Mouse (Mus musculus) kidney, postnatal 0 days (tissue): ENCODE results near the gene Gse1. TPM values are rescaled to one million over a fixed set of nuclear protein-coding genes. Genes with fewer than 3 reads are reported as not detected.

ENCODE experiments used
- ATAC-seq: fragments of 200-750 bp; cut with Nextera tagmentation; replicated peaks from 2 replicates; pipeline ENCODE4 v1.8.0; 2017; ENCODE audit warnings: low read depth, moderate number of reproducible peaks, moderate TSS enrichment, moderate library complexity; ENCODE audit not compliant: low FRiP score
- DNase-seq: peaks from one replicate; pipeline ENCODE4 v3.0.0-alpha.2; 2016; ENCODE audit warnings: low spot score
- H3K27ac ChIP-seq: fragments of 300-500 bp; sonication (generic); 2 replicates; pipeline ENCODE4 v1.5.1; 2014; ENCODE audit warnings: mild to moderate bottlenecking
- H3K27me3 ChIP-seq: fragments of 300-500 bp; sonication (generic); 2 replicates; pipeline ENCODE4 v1.6.1; 2014; ENCODE audit warnings: low read length, mixed read lengths; ENCODE audit not compliant: insufficient read depth
- H3K36me3 ChIP-seq: fragments of 300-500 bp; sonication (generic); 2 replicates; pipeline ENCODE4 v1.6.1; 2014; ENCODE audit warnings: low read length, mixed read lengths; ENCODE audit not compliant: insufficient read depth
- H3K4me1 ChIP-seq: fragments of 300-500 bp; sonication (generic); replicated peaks from 2 replicates; pipeline ENCODE4 v1.6.1; 2014; ENCODE audit warnings: antibody characterized with exemption, low read length, mixed read lengths; ENCODE audit not compliant: insufficient read depth
- H3K4me2 ChIP-seq: fragments of 300-500 bp; sonication (generic); 2 replicates; pipeline ENCODE4 v1.6.1; 2014; ENCODE audit warnings: mild to moderate bottlenecking, low read length, moderate library complexity, mixed read lengths
- H3K4me3 ChIP-seq: fragments of 300-500 bp; sonication (generic); replicated peaks from 2 replicates; pipeline ENCODE4 v1.5.1; 2014; ENCODE audit warnings: low read depth, low read length
- H3K9ac ChIP-seq: fragments of 300-500 bp; sonication (generic); 2 replicates; pipeline ENCODE4 v1.6.1; 2014; ENCODE audit warnings: low read depth, low read length
- H3K9me3 ChIP-seq: fragments of 300-500 bp; sonication (generic); replicated peaks from 2 replicates; pipeline ENCODE4 v1.6.1; 2016; ENCODE audit warnings: low read length, inconsistent platforms, mixed read lengths
- CTCF ChIP-seq: IDR thresholded peaks from 2 replicates; pipeline ENCODE4 v1.5.1; 2016; ENCODE audit warnings: antibody characterized with exemption, low read depth, mild to moderate bottlenecking, moderate library complexity
- WGBS: fragments of 180-500 bp; shearing (Covaris S2); extraction: QIAGEN DNeasy Blood & Tissue Kit; methylation state at CpG from one replicate; pipeline ENCODE4 v1.1.7; 2014; 5-methylcytosine and 5-hydroxymethylcytosine counted together
- polyA plus RNA-seq: library from polyadenylated mRNA; unstranded; fragments of >200 nt; fragmentation: Nextera tagmentation; extraction: Ambion mirVana; gene quantifications from 2 replicates; pipeline ENCODE4 v1.2.1, GENCODE M21; 2015

Gse1 gene
- polyA plus RNA-seq, 1 experiment from 2014 or later: 8.4 TPM

DNA sequence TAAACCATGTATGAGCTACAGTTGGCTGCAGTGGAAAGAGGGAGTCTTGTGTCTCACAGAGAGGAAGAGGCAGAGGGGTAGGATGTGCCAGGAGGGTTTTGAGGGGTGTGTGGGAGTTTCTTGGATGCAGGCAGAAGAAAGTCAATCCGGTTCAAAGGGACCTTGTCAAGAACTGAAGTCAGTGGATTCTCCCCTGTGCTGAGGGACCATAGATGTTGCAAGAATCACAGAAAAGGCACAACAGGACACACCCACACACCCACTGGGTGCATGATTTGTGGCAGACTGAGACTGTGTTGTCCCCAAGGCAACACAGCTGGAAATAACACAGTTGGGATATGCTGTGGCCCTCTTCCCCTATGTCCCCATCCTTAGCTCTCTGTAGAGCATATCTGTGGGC lies 209.0 kb downstream of the Gse1 start:
- Histone ChIP-seq H3K27me3 (no peaks in the 10 kb centered on the region), H3K4me1 (peaks cover 40% of the 10 kb centered on the region), H3K9me3 (no peaks in the 10 kb centered on the region), H3K4me2 (no peak overlapping the region), H3K9ac (0 out of 2 replicates have a peak overlapping the region, but pooled peaks have one; percentile 4), H3K4me3 (no peak overlapping the region), H3K36me3 (no peaks in the 10 kb centered on the region), H3K27ac (no peak overlapping the region)
- 43% methylated on average over 1 of the region's 1 CpGs for WGBS
- ATAC-seq (no peak), DNase-seq (no peak)
- no peak for TF ChIP-seq CTCF

DNA sequence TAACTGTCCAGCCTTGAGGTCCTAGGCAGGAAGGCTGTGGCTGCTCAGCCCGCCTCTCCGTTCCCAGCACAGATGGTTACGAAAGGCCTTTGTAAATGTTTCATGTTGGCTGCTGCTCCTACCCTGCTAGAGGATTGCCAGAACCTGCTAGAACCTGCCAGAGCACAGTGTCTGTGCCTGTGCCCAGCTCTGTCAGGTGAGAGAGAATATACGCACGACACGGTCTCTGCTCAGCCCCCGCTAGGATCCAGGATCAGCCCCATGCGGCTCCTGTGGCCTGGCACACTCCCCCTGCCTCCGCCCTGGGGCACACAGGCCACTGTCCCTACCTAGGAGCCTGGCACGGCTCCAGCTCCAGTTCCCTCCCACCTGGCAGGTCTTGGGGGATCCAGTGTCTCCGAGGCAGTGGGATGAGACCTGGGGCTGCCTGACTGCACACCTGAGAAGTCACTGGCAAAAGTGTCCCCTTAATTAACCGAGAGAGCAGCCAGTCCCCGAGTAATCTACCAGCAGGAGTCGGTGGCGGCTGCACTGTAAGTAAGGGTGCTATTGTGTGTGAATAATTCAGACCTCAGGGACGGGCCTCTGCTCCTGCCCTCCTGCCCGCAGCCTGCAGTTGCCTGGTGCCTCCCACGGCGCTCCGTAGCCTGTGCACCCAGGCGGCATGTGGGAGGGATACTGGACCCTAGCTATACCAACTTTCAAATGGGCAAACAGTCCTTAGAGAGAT lies 209.6 kb downstream of the Gse1 start:
- Histone ChIP-seq H3K4me3 (no peak overlapping the region), H3K27me3 (no peaks in the 10 kb centered on the region), H3K4me2 (no peak overlapping the region), H3K36me3 (no peaks in the 10 kb centered on the region), H3K9ac (0 out of 2 replicates have a peak overlapping the region, but pooled peaks have one; percentile 4), H3K9me3 (no peaks in the 10 kb centered on the region), H3K27ac (peak overlapping the region; percentile 31; the same call in 1 of the 2 replicates), H3K4me1 (peaks cover 46% of the 10 kb centered on the region)
- ATAC-seq: peak; percentile 64
- peak; percentile 33; the same call in 1 of the 2 replicates for TF ChIP-seq CTCF
- WGBS: 46% methylated on average over 21 of the region's 21 CpGs
- peak; percentile 34 for DNase-seq

DNA sequence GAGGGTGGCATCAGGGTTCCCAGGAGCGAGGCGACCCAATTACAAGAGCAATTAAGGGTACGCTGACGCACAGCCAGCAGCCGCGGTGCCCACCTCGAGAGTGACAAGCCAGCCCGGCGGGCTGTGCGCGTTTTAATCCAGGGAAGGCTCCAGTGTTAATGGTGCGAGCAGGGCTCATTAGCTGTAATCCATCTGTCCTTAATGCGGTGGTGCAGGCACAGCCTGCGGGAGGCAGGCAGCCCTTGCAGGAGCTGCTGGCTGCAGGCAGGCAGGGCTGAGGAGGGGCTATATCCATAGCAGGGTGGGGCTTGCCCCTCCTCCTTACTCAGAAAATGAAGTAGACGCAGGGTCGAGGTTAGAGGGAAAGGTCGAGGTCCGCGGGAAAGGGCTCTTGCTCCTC lies 211.1 kb downstream of the Gse1 start:
- Histone ChIP-seq H3K27me3 (no peaks in the 10 kb centered on the region), H3K9ac (no peak overlapping the region), H3K4me1 (peaks cover 47% of the 10 kb centered on the region), H3K27ac (no peak overlapping the region), H3K9me3 (no peaks in the 10 kb centered on the region), H3K4me3 (no peak overlapping the region), H3K36me3 (no peaks in the 10 kb centered on the region), H3K4me2 (no peak overlapping the region)
- no peak for ATAC-seq
- 22% methylated on average over 19 of the region's 19 CpGs for WGBS
- DNase-seq: peak; percentile 53
- TF ChIP-seq CTCF: no peak

DNA sequence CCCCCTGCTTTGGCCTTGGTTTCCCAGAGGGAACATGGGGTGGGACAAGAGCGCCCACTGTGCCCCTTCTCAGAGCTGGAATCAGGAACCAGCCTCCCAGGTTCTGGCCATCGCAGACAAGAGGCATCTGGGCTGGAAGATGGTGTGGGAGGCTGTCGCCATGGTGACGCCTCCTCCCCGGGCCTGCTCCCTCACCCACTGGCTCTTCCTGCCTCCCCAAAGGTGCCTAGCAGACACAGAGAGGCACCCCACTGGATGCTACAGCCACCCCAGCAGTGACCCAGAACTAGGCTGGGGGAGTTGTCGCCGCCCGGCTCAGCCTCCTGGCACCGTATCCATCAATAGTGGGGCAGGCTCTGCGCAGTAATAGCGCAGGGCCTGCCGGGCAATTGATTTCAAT lies 212.5 kb downstream of the Gse1 start:
- Histone ChIP-seq H3K4me1 (peaks cover 47% of the 10 kb centered on the region), H3K9ac (no peak overlapping the region), H3K27ac (no peak overlapping the region), H3K4me2 (no peak overlapping the region), H3K9me3 (no peaks in the 10 kb centered on the region), H3K4me3 (no peak overlapping the region), H3K27me3 (no peaks in the 10 kb centered on the region), H3K36me3 (no peaks in the 10 kb centered on the region)
- DNase-seq (no peak), ATAC-seq (no peak)
- TF ChIP-seq CTCF: no peak
- WGBS: 50% methylated on average over 12 of the region's 12 CpGs

DNA sequence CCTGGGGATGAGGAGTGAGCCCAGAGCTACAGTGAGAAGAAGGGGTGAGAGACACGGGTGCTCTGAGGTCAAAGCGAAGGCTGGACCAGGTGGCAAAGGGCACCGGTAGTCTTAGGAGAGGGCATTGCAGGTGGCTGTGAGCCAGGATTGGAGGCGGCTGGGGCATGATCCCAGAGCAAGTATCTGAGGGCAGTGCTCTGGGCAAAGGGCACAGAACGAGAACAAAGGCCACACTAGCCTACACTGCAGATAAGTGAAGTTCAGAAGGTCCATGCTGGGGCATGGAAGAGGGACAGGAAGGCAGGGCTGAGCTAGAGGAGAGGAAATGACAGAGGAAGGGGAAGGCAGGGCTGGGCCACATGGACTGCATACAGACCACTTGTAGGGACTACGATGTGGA lies 213.4 kb downstream of the Gse1 start:
- no peak for ATAC-seq
- 67% methylated on average over 6 of the region's 6 CpGs for WGBS
- no peak for DNase-seq

DNA sequence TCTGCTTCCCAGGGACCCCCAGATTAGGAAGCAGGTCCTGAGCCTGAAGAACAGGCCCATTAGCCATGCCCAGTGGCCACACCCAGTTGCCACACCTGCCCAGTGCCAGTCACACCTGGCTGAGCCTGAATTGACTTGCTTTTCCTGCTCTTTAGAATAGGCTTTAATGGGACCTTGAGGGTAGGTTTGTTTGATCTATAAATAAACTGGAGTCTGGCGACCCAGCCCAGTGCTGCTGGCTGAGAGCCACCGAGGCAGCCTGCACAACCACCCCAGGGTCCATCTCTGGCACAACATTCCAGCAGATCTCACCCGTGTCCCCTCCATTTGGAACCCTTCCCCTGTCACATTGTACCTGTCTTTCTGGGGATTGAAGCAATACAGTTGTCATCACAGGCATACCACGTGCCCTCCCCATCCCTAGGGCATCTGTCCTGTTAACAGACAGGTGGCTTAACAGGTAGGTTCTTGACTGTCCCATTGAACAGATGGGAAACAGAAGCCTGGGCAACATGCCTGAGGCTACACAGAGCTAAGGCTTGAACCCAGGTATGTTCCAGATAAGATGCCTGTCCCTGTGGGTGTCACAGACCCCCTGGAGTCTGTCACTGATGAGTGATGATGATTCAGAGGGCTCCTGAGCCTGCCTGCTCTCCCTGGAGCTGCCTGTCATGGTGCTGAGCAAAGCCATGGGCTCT lies 214.2 kb downstream of the Gse1 start:
- no peak for ATAC-seq
- peaks cover 35% of the 10 kb centered on the region for H3K4me1 ChIP-seq
- H3K27me3 ChIP-seq: no peaks in the 10 kb centered on the region
- no peak for DNase-seq
- WGBS: 37% methylated on average over 4 of the region's 4 CpGs
- H3K9ac ChIP-seq: no peak overlapping the region
- no peak for TF ChIP-seq CTCF
- no peak overlapping the region for H3K4me3 ChIP-seq
- no peaks in the 10 kb centered on the region for H3K36me3 ChIP-seq
- H3K9me3 ChIP-seq: no peaks in the 10 kb centered on the region
- no peak overlapping the region for H3K4me2 ChIP-seq
- H3K27ac ChIP-seq: no peak overlapping the region

More for the DNA sequence above, 213.4 kb downstream of the Gse1 start:
- no peak overlapping the region for H3K9ac ChIP-seq
- no peak overlapping the region for H3K4me3 ChIP-seq
- no peak overlapping the region for H3K4me2 ChIP-seq
- no peak overlapping the region for H3K27ac ChIP-seq
- no peak for TF ChIP-seq CTCF
- peaks cover 42% of the 10 kb centered on the region for H3K4me1 ChIP-seq
- no peaks in the 10 kb centered on the region for H3K9me3 ChIP-seq
- no peaks in the 10 kb centered on the region for H3K36me3 ChIP-seq
- no peaks in the 10 kb centered on the region for H3K27me3 ChIP-seq
